Mouse (Mus musculus): ENCODE results near the gene Snrnp35. TPM values are rescaled to one million over a fixed set of nuclear protein-coding genes. Genes with fewer than 3 reads are reported as not detected.

Gene Snrnp35
- polyA plus RNA-seq, 1 experiment from 2014 or later = 11.7 TPM

DNA sequence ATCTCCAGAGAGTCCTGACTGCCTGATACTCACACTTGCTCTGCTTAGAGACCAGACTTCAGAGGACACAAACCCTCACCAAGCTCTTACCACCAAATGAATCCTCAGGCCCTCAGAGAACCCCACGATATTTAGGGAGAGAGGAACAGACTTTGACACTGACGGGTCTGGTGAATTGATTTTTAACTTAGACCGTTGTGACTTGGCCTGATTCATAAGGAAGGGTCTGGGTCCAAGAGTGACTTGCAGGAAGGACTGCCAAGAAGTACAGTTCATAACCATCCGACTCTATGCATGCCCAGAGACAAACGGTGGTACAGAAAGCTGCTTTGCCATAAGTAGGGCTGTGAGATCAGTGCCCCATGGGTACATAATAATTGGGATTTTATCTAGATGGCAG is 2.7 kb downstream of the Snrnp35 start:
- 94% methylated on average over 5 of the region's 5 CpGs for WGBS
- no peaks in the 10 kb centered on the region for H3K9me3 ChIP-seq (ENCODE audit: low read length)
- H3K27me3 ChIP-seq (replicated peaks; ENCODE audit: insufficient read depth, low read length) = no peaks in the 10 kb centered on the region
- H3K27ac ChIP-seq (ENCODE audit: low read length) = no peak overlapping the region
- TF ChIP-seq EP300 (IDR thresholded peaks at IDR 0.05) = no peak
- TF ChIP-seq CTCF (IDR thresholded peaks at IDR 0.05) = no peak
- no peaks in the 10 kb centered on the region for H3K36me3 ChIP-seq (ENCODE audit: insufficient read depth, low read length)
- H3K4me1 ChIP-seq (ENCODE audit: insufficient read depth, low read depth, low read length) = 0 out of 2 replicates have a peak, but pooled peaks cover 4% of the 10 kb centered on the region
- no peak overlapping the region for H3K4me2 ChIP-seq (replicated peaks; ENCODE audit: low read depth, low read length)
- H3K9ac ChIP-seq (replicated peaks; ENCODE audit: low read depth) = no peak overlapping the region
- H3K4me3 ChIP-seq (ENCODE audit: low read depth, low read length) = no peak overlapping the region
- no peak for ATAC-seq
- no peak for DNase-seq (ENCODE audit: low spot score)

DNA sequence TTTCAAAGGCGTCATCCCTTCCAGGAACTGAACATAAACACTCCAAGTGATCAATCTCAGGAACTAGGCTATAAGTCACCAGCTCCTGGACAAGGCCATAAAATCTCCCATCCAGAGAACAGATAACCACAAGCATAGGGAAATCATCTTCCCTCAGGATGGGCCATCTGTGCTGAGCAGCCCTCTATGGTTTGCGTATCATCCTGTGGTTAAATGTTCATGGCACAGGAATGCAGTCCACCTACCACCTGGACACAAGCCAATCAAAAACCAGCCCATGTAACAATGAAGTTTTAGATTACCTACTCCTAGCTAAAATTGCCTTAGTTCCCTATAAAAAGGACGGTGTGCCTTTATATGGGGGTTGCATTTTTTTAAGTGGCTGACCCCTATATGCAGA is 6.0 kb downstream of the Snrnp35 start:
- ATAC-seq = no peak

DNA sequence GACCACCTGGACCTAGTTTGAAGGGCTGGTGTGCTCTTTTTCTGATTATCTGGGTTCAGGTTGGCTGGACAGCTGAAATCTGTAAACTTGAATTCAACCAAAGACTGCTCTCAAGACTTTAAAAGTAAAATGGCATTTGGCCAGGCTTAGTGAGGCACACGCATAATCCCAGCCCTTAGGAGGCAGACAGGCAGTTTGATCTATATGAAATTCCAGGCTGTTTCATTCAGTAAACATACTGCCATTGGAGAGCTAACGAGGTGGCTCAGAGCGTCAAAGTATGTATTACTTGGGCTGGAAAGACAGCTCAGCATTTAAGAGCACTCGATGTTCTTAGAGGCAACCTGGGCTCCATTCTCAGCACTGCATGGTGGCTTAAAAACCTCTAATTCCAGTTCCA is 8.8 kb downstream of the Snrnp35 start:
- Histone ChIP-seq H3K4me3 (ENCODE audit: low read depth, low read length) (no peak overlapping the region), H3K27me3 (replicated peaks; ENCODE audit: insufficient read depth, low read length) (no peaks in the 10 kb centered on the region), H3K9ac (replicated peaks; ENCODE audit: low read depth) (no peak overlapping the region), H3K27ac (ENCODE audit: low read length) (peak overlapping the region; percentile 16; the same call in 1 of the 2 replicates), H3K4me2 (replicated peaks; ENCODE audit: low read depth, low read length) (no peak overlapping the region), H3K36me3 (ENCODE audit: insufficient read depth, low read length) (0 out of 2 replicates have a peak, but pooled peaks cover 7% of the 10 kb centered on the region), H3K9me3 (ENCODE audit: low read length) (no peaks in the 10 kb centered on the region), H3K4me1 (ENCODE audit: insufficient read depth, low read depth, low read length) (no peaks in the 10 kb centered on the region)
- ATAC-seq (peak; percentile 54), DNase-seq (ENCODE audit: low spot score) (peak; percentile 68)
- no peak for TF ChIP-seq EP300 (IDR thresholded peaks at IDR 0.05)
- TF ChIP-seq CTCF (IDR thresholded peaks at IDR 0.05) = no peak
- 32% methylated on average over 4 of the region's 4 CpGs for WGBS

More for the DNA sequence above, 6.0 kb downstream of the Snrnp35 start:
- H3K9me3 ChIP-seq (ENCODE audit: low read length) = no peaks in the 10 kb centered on the region
- no peak overlapping the region for H3K9ac ChIP-seq (replicated peaks; ENCODE audit: low read depth)
- 75% methylated on average over 3 of the region's 3 CpGs for WGBS
- no peak for DNase-seq (ENCODE audit: low spot score)
- TF ChIP-seq CTCF (IDR thresholded peaks at IDR 0.05) (no peak), EP300 (IDR thresholded peaks at IDR 0.05) (no peak)
- no peak overlapping the region for H3K27ac ChIP-seq (ENCODE audit: low read length)
- no peak overlapping the region for H3K4me2 ChIP-seq (replicated peaks; ENCODE audit: low read depth, low read length)
- H3K36me3 ChIP-seq (ENCODE audit: insufficient read depth, low read length) = 0 out of 2 replicates have a peak, but pooled peaks cover 7% of the 10 kb centered on the region
- H3K27me3 ChIP-seq (replicated peaks; ENCODE audit: insufficient read depth, low read length) = no peaks in the 10 kb centered on the region
- H3K4me3 ChIP-seq (ENCODE audit: low read depth, low read length) = no peak overlapping the region
- H3K4me1 ChIP-seq (ENCODE audit: insufficient read depth, low read depth, low read length) = no peaks in the 10 kb centered on the region

DNA sequence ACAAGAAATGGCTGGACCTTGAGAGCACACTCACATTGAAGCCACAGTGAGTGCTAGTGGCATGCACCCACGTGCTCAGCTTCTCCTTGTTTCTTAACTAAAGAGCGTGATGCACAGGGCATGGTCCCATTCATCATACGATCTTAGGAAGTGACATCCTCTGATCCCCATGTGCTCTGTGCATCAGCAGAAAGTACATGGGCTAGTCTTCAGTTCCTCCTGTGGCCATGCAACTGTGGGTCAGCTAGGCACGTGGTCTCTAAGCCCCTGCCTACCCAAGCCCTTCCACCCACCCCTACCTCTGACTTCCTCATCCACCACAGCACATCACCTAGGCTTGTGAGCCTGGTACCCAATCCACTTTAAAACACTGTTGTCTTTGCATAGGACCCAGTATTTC is 9.7 kb downstream of the Snrnp35 start:
- H3K36me3 ChIP-seq (ENCODE audit: insufficient read depth, low read length) = 0 out of 2 replicates have a peak, but pooled peaks cover 7% of the 10 kb centered on the region
- no peaks in the 10 kb centered on the region for H3K27me3 ChIP-seq (replicated peaks; ENCODE audit: insufficient read depth, low read length)
- no peak for TF ChIP-seq EP300 (IDR thresholded peaks at IDR 0.05)
- TF ChIP-seq CTCF (IDR thresholded peaks at IDR 0.05) = no peak
- 88% methylated on average over 4 of the region's 4 CpGs for whole genome bisulfite sequencing
- no peak overlapping the region for H3K4me2 ChIP-seq (replicated peaks; ENCODE audit: low read depth, low read length)
- H3K27ac ChIP-seq (ENCODE audit: low read length) = no peak overlapping the region
- H3K4me1 ChIP-seq (ENCODE audit: insufficient read depth, low read depth, low read length) = no peaks in the 10 kb centered on the region
- H3K9me3 ChIP-seq (ENCODE audit: low read length) = no peaks in the 10 kb centered on the region
- ATAC-seq (no peak), DNase-seq (ENCODE audit: low spot score) (no peak)
- no peak overlapping the region for H3K4me3 ChIP-seq (ENCODE audit: low read depth, low read length)
- H3K9ac ChIP-seq (replicated peaks; ENCODE audit: low read depth) = no peak overlapping the region

DNA sequence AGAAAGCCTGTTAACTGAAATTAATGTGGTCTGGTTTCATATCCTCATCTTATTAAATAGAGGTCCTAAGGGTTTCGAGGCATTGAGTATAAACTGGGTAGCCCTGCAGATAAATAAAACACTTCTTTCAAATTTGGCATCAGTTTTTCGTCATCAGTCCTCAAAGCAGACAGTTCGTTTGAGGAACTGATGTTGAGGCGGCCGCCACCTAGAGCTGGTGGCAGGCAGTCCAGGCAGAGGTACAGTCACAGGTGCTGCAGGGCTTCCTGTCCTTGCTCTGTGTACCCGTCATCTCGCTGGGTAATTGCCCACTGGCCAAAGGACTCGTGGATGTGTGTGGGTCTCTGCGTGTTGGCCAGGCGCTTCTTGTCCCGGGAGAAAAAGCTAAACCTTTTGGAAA is 10.5 kb downstream of the Snrnp35 start:
- Histone ChIP-seq H3K4me1 (ENCODE audit: insufficient read depth, low read depth, low read length) (0 out of 2 replicates have a peak, but pooled peaks cover 1% of the 10 kb centered on the region), H3K27me3 (replicated peaks; ENCODE audit: insufficient read depth, low read length) (no peaks in the 10 kb centered on the region), H3K4me2 (replicated peaks; ENCODE audit: low read depth, low read length) (no peak overlapping the region), H3K27ac (ENCODE audit: low read length) (no peak overlapping the region), H3K36me3 (ENCODE audit: insufficient read depth, low read length) (0 out of 2 replicates have a peak, but pooled peaks cover 7% of the 10 kb centered on the region), H3K9ac (replicated peaks; ENCODE audit: low read depth) (no peak overlapping the region), H3K9me3 (ENCODE audit: low read length) (no peaks in the 10 kb centered on the region), H3K4me3 (ENCODE audit: low read depth, low read length) (no peak overlapping the region)
- 80% methylated on average over 11 of the region's 11 CpGs for WGBS
- DNase-seq (ENCODE audit: low spot score) (no peak), ATAC-seq (no peak)
- TF ChIP-seq EP300 (IDR thresholded peaks at IDR 0.05) = no peak
- TF ChIP-seq CTCF (IDR thresholded peaks at IDR 0.05) = no peak

DNA sequence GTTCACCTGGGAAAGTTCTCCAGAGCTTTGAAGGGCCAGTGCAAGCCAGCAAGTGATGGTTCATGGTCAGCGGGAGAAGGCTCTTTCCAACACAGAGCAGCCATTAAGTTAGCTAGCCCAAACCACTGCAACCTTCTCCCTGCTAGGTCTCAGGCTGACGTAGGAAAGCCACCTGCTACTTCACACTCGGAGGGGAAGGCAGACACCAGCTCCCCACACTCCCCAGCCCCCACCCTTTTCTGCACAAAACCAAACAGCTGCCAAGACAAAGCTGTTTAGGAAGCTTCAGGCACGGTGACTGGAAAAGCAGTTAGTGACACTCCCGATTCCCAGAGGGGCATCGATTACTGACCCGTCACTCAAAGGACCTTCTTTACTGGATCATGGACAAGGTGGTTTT is 12.6 kb downstream of the Snrnp35 start:
- ATAC-seq = no peak
- H3K36me3 ChIP-seq (ENCODE audit: insufficient read depth, low read length) = 0 out of 2 replicates have a peak, but pooled peaks cover 7% of the 10 kb centered on the region
- no peak for DNase-seq (ENCODE audit: low spot score)
- no peak overlapping the region for H3K9ac ChIP-seq (replicated peaks; ENCODE audit: low read depth)
- 55% methylated on average over 7 of the region's 7 CpGs for WGBS
- 0 out of 2 replicates have a peak, but pooled peaks cover 6% of the 10 kb centered on the region for H3K4me1 ChIP-seq (ENCODE audit: insufficient read depth, low read depth, low read length)
- TF ChIP-seq EP300 (IDR thresholded peaks at IDR 0.05) (no peak), CTCF (IDR thresholded peaks at IDR 0.05) (no peak)
- H3K27me3 ChIP-seq (replicated peaks; ENCODE audit: insufficient read depth, low read length) = no peaks in the 10 kb centered on the region
- no peak overlapping the region for H3K27ac ChIP-seq (ENCODE audit: low read length)
- H3K9me3 ChIP-seq (ENCODE audit: low read length) = no peaks in the 10 kb centered on the region
- H3K4me3 ChIP-seq (ENCODE audit: low read depth, low read length) = no peak overlapping the region
- no peak overlapping the region for H3K4me2 ChIP-seq (replicated peaks; ENCODE audit: low read depth, low read length)
